Mouse (Mus musculus) kidney, embryonic 14.5 days (tissue): ENCODE data around the gene H2-Ob. TPM values are rescaled to one million over a fixed set of nuclear protein-coding genes. Genes with fewer than 3 reads are reported as not detected.

Source experiments
- ATAC-seq: fragments of 200-750 bp; cut with Nextera tagmentation; 2 replicates; pipeline ENCODE4 v1.8.0; 2017; ENCODE audit warnings: moderate number of reproducible peaks, mild to moderate bottlenecking, moderate TSS enrichment, moderate library complexity; ENCODE audit not compliant: low FRiP score, low TSS enrichment
- H3K27ac ChIP-seq: fragments of 300-500 bp; sonication (generic); 2 replicates; pipeline ENCODE4 v1.5.1; 2014; ENCODE audit warnings: low read depth, mild to moderate bottlenecking, low read length, moderate library complexity, mixed read lengths
- H3K27me3 ChIP-seq: fragments of 300-500 bp; sonication (generic); 2 replicates; pipeline ENCODE4 v1.6.1; 2014; ENCODE audit warnings: mild to moderate bottlenecking, low read length; ENCODE audit not compliant: control insufficient read depth, insufficient read depth
- H3K36me3 ChIP-seq: fragments of 300-500 bp; sonication (generic); 2 replicates; pipeline ENCODE4 v1.6.1; 2014; ENCODE audit warnings: low read length, mixed read lengths; ENCODE audit not compliant: control insufficient read depth, insufficient read depth
- H3K4me1 ChIP-seq: fragments of 300-500 bp; sonication (generic); 2 replicates; pipeline ENCODE4 v1.6.1; 2014; ENCODE audit warnings: low read length, mixed read lengths; ENCODE audit not compliant: control insufficient read depth, insufficient read depth
- H3K4me2 ChIP-seq: fragments of 300-500 bp; sonication (generic); replicated peaks from 2 replicates; pipeline ENCODE4 v1.6.1; 2014; ENCODE audit warnings: low read depth, mild to moderate bottlenecking, low read length
- H3K4me3 ChIP-seq: fragments of 300-500 bp; sonication (generic); 2 replicates; pipeline ENCODE4 v1.5.1; 2014; ENCODE audit warnings: mild to moderate bottlenecking, low read length
- H3K9ac ChIP-seq: fragments of 300-500 bp; sonication (generic); 2 replicates; pipeline ENCODE4 v1.6.1; 2014; ENCODE audit warnings: low read depth, mild to moderate bottlenecking, low read length, moderate library complexity
- H3K9me3 ChIP-seq: fragments of 300-500 bp; sonication (generic); 2 replicates; pipeline ENCODE4 v1.6.1; 2016; ENCODE audit warnings: low read length; ENCODE audit not compliant: control insufficient read depth
- WGBS: fragments of 180-500 bp; shearing (Covaris S2); extraction: QIAGEN DNeasy Blood & Tissue Kit; methylation state at CpG from one replicate; pipeline ENCODE4 v1.1.7; 2014; 5-methylcytosine and 5-hydroxymethylcytosine counted together
- polyA plus RNA-seq: library from polyadenylated mRNA; unstranded; fragments of >200 nt; fragmentation: Nextera tagmentation; extraction: Ambion mirVana; gene quantifications from 2 replicates; pipeline ENCODE4 v1.2.1, GENCODE M21; 2014

H2-Ob gene
- polyA plus RNA-seq, 1 experiment from 2014 or later = not detected

GRCm38 (mm10) chr17:34244656-34245055 lies 6.0 kb downstream of the H2-Ob start:
- H3K4me3 ChIP-seq = no peak overlapping the region
- ATAC-seq = no peak
- H3K27me3 ChIP-seq = no peaks in the 10 kb centered on the region
- 78% methylated on average over 4 of the region's 4 CpGs for WGBS
- no peaks in the 10 kb centered on the region for H3K4me1 ChIP-seq
- H3K4me2 ChIP-seq = no peak overlapping the region
- H3K36me3 ChIP-seq = no peaks in the 10 kb centered on the region
- H3K9me3 ChIP-seq = peaks cover 4% of the 10 kb centered on the region; the same call in 1 of the 2 replicates
- H3K9ac ChIP-seq = no peak overlapping the region
- H3K27ac ChIP-seq = no peak overlapping the region

- Histone ChIP-seq H3K27ac (no peak overlapping the region), H3K9ac (no peak overlapping the region), H3K4me2 (no peak overlapping the region), H3K27me3 (no peaks in the 10 kb centered on the region), H3K36me3 (no peaks in the 10 kb centered on the region), H3K4me1 (no peaks in the 10 kb centered on the region), H3K4me3 (no peak overlapping the region), H3K9me3 (no peaks in the 10 kb centered on the region)
- 89% methylated on average over 3 of the region's 3 CpGs for WGBS
- no peak for ATAC-seq
Measured at GRCm38 (mm10) chr17:34247047-34247446, 8.3 kb downstream of the H2-Ob start.

GRCm38 (mm10) chr17:34248764-34249163 lies 10.1 kb downstream of the H2-Ob start:
- no peak overlapping the region for H3K4me2 ChIP-seq
- H3K4me1 ChIP-seq = no peaks in the 10 kb centered on the region
- H3K27ac ChIP-seq = no peak overlapping the region
- no peaks in the 10 kb centered on the region for H3K36me3 ChIP-seq
- no peak overlapping the region for H3K4me3 ChIP-seq
- no peaks in the 10 kb centered on the region for H3K27me3 ChIP-seq
- H3K9ac ChIP-seq = no peak overlapping the region
- 69% methylated on average over 2 of the region's 2 CpGs for WGBS
- no peaks in the 10 kb centered on the region for H3K9me3 ChIP-seq
- no peak for ATAC-seq

GRCm38 (mm10) chr17:34249361-34249760 lies 10.7 kb downstream of the H2-Ob start:
- Histone ChIP-seq H3K27ac (no peak overlapping the region), H3K4me2 (no peak overlapping the region), H3K9ac (no peak overlapping the region), H3K36me3 (no peaks in the 10 kb centered on the region), H3K9me3 (no peaks in the 10 kb centered on the region), H3K4me1 (no peaks in the 10 kb centered on the region), H3K4me3 (no peak overlapping the region), H3K27me3 (no peaks in the 10 kb centered on the region)
- no peak; the same call in 1 of the 2 replicates for ATAC-seq
- 48% methylated on average over 3 of the region's 3 CpGs for WGBS

- Histone ChIP-seq H3K9me3 (no peaks in the 10 kb centered on the region), H3K4me3 (no peak overlapping the region), H3K9ac (no peak overlapping the region), H3K27me3 (no peaks in the 10 kb centered on the region), H3K4me1 (no peaks in the 10 kb centered on the region), H3K27ac (no peak overlapping the region), H3K36me3 (no peaks in the 10 kb centered on the region), H3K4me2 (no peak overlapping the region)
- ATAC-seq = no peak
- 21% methylated on average over 4 of the region's 4 CpGs for WGBS
Measured at GRCm38 (mm10) chr17:34249878-34250277, 11.2 kb downstream of the H2-Ob start.

GRCm38 (mm10) chr17:34251666-34252065 lies 13.0 kb downstream of the H2-Ob start:
- peak; percentile 88 for ATAC-seq
- Histone ChIP-seq H3K27me3 (no peaks in the 10 kb centered on the region), H3K27ac (no peak overlapping the region), H3K4me2 (no peak overlapping the region), H3K9me3 (no peaks in the 10 kb centered on the region), H3K36me3 (no peaks in the 10 kb centered on the region), H3K4me1 (no peaks in the 10 kb centered on the region), H3K4me3 (no peak overlapping the region), H3K9ac (no peak overlapping the region)
- WGBS = 24% methylated on average over 4 of the region's 4 CpGs

GRCm38 (mm10) chr17:34256501-34256900 lies 17.8 kb downstream of the H2-Ob start:
- Histone ChIP-seq H3K27me3 (no peaks in the 10 kb centered on the region), H3K36me3 (no peaks in the 10 kb centered on the region), H3K4me1 (no peaks in the 10 kb centered on the region), H3K27ac (no peak overlapping the region), H3K4me2 (no peak overlapping the region), H3K9me3 (no peaks in the 10 kb centered on the region), H3K4me3 (no peak overlapping the region), H3K9ac (no peak overlapping the region)
- ATAC-seq = no peak
- WGBS = 85% methylated on average over 5 of the region's 5 CpGs

- H3K4me3 ChIP-seq = no peak within 1 kb of the TSS
- H3K27ac ChIP-seq = no peak within 1 kb of the TSS
- 73% methylated on average over 11 of the region's 11 CpGs for WGBS
- no peaks in the 10 kb centered on the region for H3K4me1 ChIP-seq
- H3K9ac ChIP-seq = no peak within 1 kb of the TSS
- no peaks in the 10 kb centered on the region; the same call in 1 of the 2 replicates for H3K27me3 ChIP-seq
- no peak for ATAC-seq
- H3K9me3 ChIP-seq = no peaks in the 10 kb centered on the region
- no peak within 1 kb of the TSS for H3K4me2 ChIP-seq
- no peaks in the 10 kb centered on the region for H3K36me3 ChIP-seq
Measured at GRCm38 (mm10) chr17:34257594-34258375, 19.1 kb downstream of the H2-Ob start, which contains the start of gene H2-Ab1. Gene H2-Ab1 (plus strand): TSS chr17:34257689.

- peaks cover 13% of the 10 kb centered on the region for H3K27me3 ChIP-seq
- no peaks in the 10 kb centered on the region for H3K9me3 ChIP-seq
- no peaks in the 10 kb centered on the region for H3K36me3 ChIP-seq
- H3K4me2 ChIP-seq = no peak overlapping the region
- no peak overlapping the region for H3K4me3 ChIP-seq
- no peak overlapping the region for H3K27ac ChIP-seq
- WGBS = 70% methylated on average over 5 of the region's 5 CpGs
- peaks cover 12% of the 10 kb centered on the region; the same call in 1 of the 2 replicates for H3K4me1 ChIP-seq
- no peak overlapping the region for H3K9ac ChIP-seq
- no peak for ATAC-seq
Measured at GRCm38 (mm10) chr17:34260551-34260950, 21.8 kb downstream of the H2-Ob start.
